Mouse (Mus musculus) A20 (cell line): ENCODE measurements around the gene Hmcn1.

Experiments used
- DNase-seq: peaks from one replicate; pipeline ENCODE4 v3.0.0-alpha.2; 2011; ENCODE audit warnings: low read depth, low spot score

Hmcn1 gene

GRCm38 (mm10) chr1:150680345-150680744, 312.9 kb downstream of the Hmcn1 start:
- DNase-seq: no peak

- DNase-seq: no peak
Observed at GRCm38 (mm10) chr1:150645314-150645713, 347.9 kb downstream of the Hmcn1 start.

GRCm38 (mm10) chr1:150639522-150639921, 353.7 kb downstream of the Hmcn1 start:
- DNase-seq: no peak

- peak; percentile 2 for DNase-seq
Observed at GRCm38 (mm10) chr1:150632506-150632905, 360.7 kb downstream of the Hmcn1 start.

- no peak for DNase-seq
Observed at GRCm38 (mm10) chr1:150631856-150632171, 361.4 kb downstream of the Hmcn1 start.

- no peak for DNase-seq
Observed at GRCm38 (mm10) chr1:150631035-150631855, 362.0 kb downstream of the Hmcn1 start.

GRCm38 (mm10) chr1:150623226-150623625, 370.0 kb downstream of the Hmcn1 start:
- DNase-seq: no peak

- no peak for DNase-seq
Observed at GRCm38 (mm10) chr1:150610539-150610938, 382.7 kb downstream of the Hmcn1 start.

- no peak for DNase-seq
Observed at GRCm38 (mm10) chr1:150606173-150606572, 387.1 kb downstream of the Hmcn1 start.

- DNase-seq: no peak
Observed at GRCm38 (mm10) chr1:150593614-150594013, 399.6 kb downstream of the Hmcn1 start.

- peak; percentile 38 for DNase-seq
Observed at GRCm38 (mm10) chr1:150591253-150591652, 402.0 kb downstream of the Hmcn1 start.

GRCm38 (mm10) chr1:150587410-150587809, 405.8 kb downstream of the Hmcn1 start:
- DNase-seq: no peak

GRCm38 (mm10) chr1:150584477-150584876, 408.8 kb downstream of the Hmcn1 start:
- no peak for DNase-seq

- no peak for DNase-seq
Observed at GRCm38 (mm10) chr1:150583734-150584133, 409.5 kb downstream of the Hmcn1 start.

GRCm38 (mm10) chr1:150580561-150580960, 412.7 kb downstream of the Hmcn1 start:
- no peak for DNase-seq

GRCm38 (mm10) chr1:150573407-150573806, 419.8 kb downstream of the Hmcn1 start:
- DNase-seq: no peak

GRCm38 (mm10) chr1:150570562-150571156, 422.6 kb downstream of the Hmcn1 start:
- DNase-seq: no peak

GRCm38 (mm10) chr1:150569820-150570543, 423.3 kb downstream of the Hmcn1 start:
- no peak for DNase-seq

- DNase-seq: no peak
Observed at GRCm38 (mm10) chr1:150566287-150566686, 426.9 kb downstream of the Hmcn1 start.

GRCm38 (mm10) chr1:150556621-150557020, 436.6 kb downstream of the Hmcn1 start:
- no peak for DNase-seq

GRCm38 (mm10) chr1:150551390-150551789, 441.8 kb downstream of the Hmcn1 start:
- no peak for DNase-seq

GRCm38 (mm10) chr1:150546463-150546862, 446.8 kb downstream of the Hmcn1 start:
- DNase-seq: no peak

- DNase-seq: peak; percentile 64
Observed at GRCm38 (mm10) chr1:150540267-150540666, 453.0 kb downstream of the Hmcn1 start.
